Comparison of ENCODE assay signal across 7 mouse cellular contexts in the genomic region with DNA sequence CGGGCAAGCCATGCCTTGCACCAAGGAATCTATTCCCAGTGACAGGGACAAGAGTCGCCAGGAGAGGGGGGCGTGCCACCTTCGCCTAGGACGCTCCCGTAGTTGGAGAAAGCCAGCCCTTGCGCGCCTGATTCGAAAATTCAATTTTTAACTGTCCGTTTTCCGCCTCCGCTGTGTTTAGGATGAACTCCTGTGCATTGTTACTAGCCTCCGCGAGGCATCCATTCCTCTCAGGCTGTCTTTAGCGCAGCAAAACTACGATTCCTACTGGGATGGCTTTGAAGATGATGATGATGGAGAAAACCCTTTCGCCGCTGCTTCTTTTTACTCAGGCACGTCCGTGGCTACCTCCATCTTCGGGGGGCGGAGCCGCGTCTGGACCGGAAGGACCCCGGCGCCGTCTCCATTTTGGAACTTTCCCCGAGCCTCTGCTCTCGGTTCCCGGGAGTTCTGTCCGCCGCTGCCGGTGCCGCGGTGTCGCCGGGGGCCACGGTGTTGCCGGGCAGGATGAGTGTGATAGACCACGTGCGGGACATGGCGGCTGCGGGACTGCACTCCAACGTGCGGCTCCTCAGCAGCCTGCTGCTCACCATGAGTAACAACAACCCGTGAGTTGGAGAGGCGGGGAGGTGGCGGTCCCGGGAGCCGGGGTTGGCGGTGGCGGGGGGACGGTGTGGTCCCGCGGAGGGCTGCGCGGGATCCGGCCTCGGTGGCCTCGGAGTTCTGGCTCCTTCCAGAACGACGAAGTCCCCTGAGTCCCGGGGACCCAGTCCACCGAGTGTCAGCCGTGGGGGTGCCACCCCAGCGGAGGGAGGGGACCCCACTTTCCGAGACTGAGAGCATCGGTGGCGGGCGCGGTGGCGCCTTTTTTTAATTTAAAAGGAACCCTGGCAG. TPM values are rescaled to one million over a fixed set of nuclear protein-coding genes. Genes with fewer than 3 reads are reported as not detected.
A peak's percentile ranks its signal among the peaks of the same experiment; 100 is the strongest.
DNase-seq lines count a peak whose midpoint lies in the region; ATAC-seq and TF ChIP-seq lines count a peak whose summit lies in the region.

No protein-coding gene starts in this region.

- H3K4me1 ChIP-seq in intestine, postnatal 0 days (replicated peaks; ENCODE audit: control insufficient read depth, insufficient read depth, low read length) = no peaks in the 10 kb centered on the region
- H3K4me1 ChIP-seq in midbrain, embryonic 12.5 days = peaks cover 16% of the 10 kb centered on the region
- H3K4me1 ChIP-seq in small intestine, adult 2 months (ENCODE audit: control insufficient read depth, insufficient read depth, insufficient read length, low read length) = peaks cover 9% of the 10 kb centered on the region

- no peaks in the 10 kb centered on the region for H3K27me3 ChIP-seq in intestine, postnatal 0 days (replicated peaks; ENCODE audit: control insufficient read depth, insufficient read depth, low read length)
- no peaks in the 10 kb centered on the region for H3K27me3 ChIP-seq in midbrain, embryonic 12.5 days
- no peaks in the 10 kb centered on the region for H3K27me3 ChIP-seq in small intestine, adult 2 months (ENCODE audit: control insufficient read depth, insufficient read depth, low read length)

- TF ChIP-seq POLR2A in small intestine, adult 2 months (IDR thresholded peaks at IDR 0.05; ENCODE audit: low read depth, low read length) = no peak

- H3K27ac ChIP-seq in intestine, postnatal 0 days (ENCODE audit: low read depth, low read length) = peak overlapping the region; percentile 76
- H3K27ac ChIP-seq in midbrain, embryonic 12.5 days (replicated peaks) = peak overlapping the region; percentile 93
- H3K27ac ChIP-seq in small intestine, adult 2 months (ENCODE audit: insufficient read depth, low read depth, low read length) = peak overlapping the region; percentile 59

- WGBS in intestine, postnatal 0 days = under 1% methylated on average over 73 of the region's 73 CpGs
- WGBS in midbrain, embryonic 12.5 days = under 1% methylated on average over 73 of the region's 73 CpGs
- under 1% methylated on average over 73 of the region's 73 CpGs for WGBS in small intestine, adult 2 months

- H3K4me3 ChIP-seq in intestine, postnatal 0 days (ENCODE audit: low read depth, low read length) = peak overlapping the region; percentile 95
- H3K4me3 ChIP-seq in midbrain, embryonic 12.5 days = peak overlapping the region; percentile 99
- peak overlapping the region; percentile 92 for H3K4me3 ChIP-seq in small intestine, adult 2 months (ENCODE audit: low read depth, low read length)

- peak; percentile 69 for ATAC-seq in intestine, postnatal 0 days
- peak; percentile 90 for ATAC-seq in midbrain, embryonic 12.5 days (ENCODE audit: low FRiP score, low read depth)

- intact Hi-C loops in left cerebral cortex, postnatal 4 days (cut with DNase I) = no loop called here

- peak overlapping the region; percentile 75 for H3K4me2 ChIP-seq in intestine, postnatal 0 days (replicated peaks; ENCODE audit: low read depth)
- H3K4me2 ChIP-seq in midbrain, embryonic 12.5 days (replicated peaks) = peak overlapping the region; percentile 98

- H3K9me3 ChIP-seq in intestine, postnatal 0 days (ENCODE audit: control insufficient read depth) = no peaks in the 10 kb centered on the region
- no peaks in the 10 kb centered on the region for H3K9me3 ChIP-seq in midbrain, embryonic 12.5 days

- peak; percentile 49 for TF ChIP-seq CTCF in intestine, postnatal 0 days (IDR thresholded peaks at IDR 0.05; ENCODE audit: low read depth)
- no peak for TF ChIP-seq CTCF in small intestine, adult 2 months (IDR thresholded peaks at IDR 0.05; ENCODE audit: extremely low read depth, insufficient read length, insufficient replicate concordance, low read depth, low read length)

- peak overlapping the region; percentile 96 for H3K9ac ChIP-seq in intestine, postnatal 0 days (ENCODE audit: low read depth, low read length)
- H3K9ac ChIP-seq in midbrain, embryonic 12.5 days (replicated peaks) = peak overlapping the region; percentile 90

- H3K36me3 ChIP-seq in intestine, postnatal 0 days (ENCODE audit: control insufficient read depth, insufficient read depth) = no peaks in the 10 kb centered on the region
- H3K36me3 ChIP-seq in midbrain, embryonic 12.5 days = no peaks in the 10 kb centered on the region
- H3K36me3 ChIP-seq in small intestine, adult 2 months (ENCODE audit: control insufficient read depth, insufficient read depth, low read length) = no peaks in the 10 kb centered on the region

- peak; percentile 79 for DNase-seq in adrenal gland, adult 8-10 months
- DNase-seq in embryo, embryonic 9.5 days (ENCODE audit: extremely low spot score) = peak; percentile 94
- DNase-seq in gonadal fat pad, adult 2 months (ENCODE audit: low read depth) = peak; percentile 54
- peak; percentile 89 for DNase-seq in left cerebral cortex, postnatal 4 days

RNA-seq across cellular contexts. Expression of a gene that starts 0.8 kb away (rescaled TPM):
- 10 to 100 TPM; 49.1 to 59.5 (median 55.4) TPM for total RNA-seq in adrenal gland, adult 8-10 months (2022)
- 26.3 and 29.8 TPM in 2 replicates for polyA plus RNA-seq in gonadal fat pad, adult 2 months (2012; rRNA removed)
- 22.5 and 22.8 TPM in 2 replicates for polyA plus RNA-seq in intestine, postnatal 0 days (2015; fragmentation: Nextera tagmentation; extraction: Ambion mirVana)
- total RNA-seq in left cerebral cortex, postnatal 4 days (2021) = 10 to 100 TPM; 41.7 to 45.4 TPM
- 52.1 and 53.6 TPM in 2 replicates for polyA plus RNA-seq in midbrain, embryonic 12.5 days (2016; fragmentation: Nextera tagmentation; extraction: Ambion mirVana)
- 9.1 and 17.2 TPM in 2 replicates for polyA plus RNA-seq in small intestine, adult 2 months (2012; rRNA removed)

RNA-seq across cellular contexts. Expression of a gene that starts 30.6 kb away (rescaled TPM):
- total RNA-seq in adrenal gland, adult 8-10 months (2022) = 100 to 1,000 TPM; 189 to 253 (median 205) TPM
- 188 and 195 TPM in 2 replicates for polyA plus RNA-seq in gonadal fat pad, adult 2 months (2012; rRNA removed)
- polyA plus RNA-seq in intestine, postnatal 0 days (2015; fragmentation: Nextera tagmentation; extraction: Ambion mirVana) = 166 and 171 TPM in 2 replicates
- total RNA-seq in left cerebral cortex, postnatal 4 days (2021) = 100 to 1,000 TPM; 258 to 271 TPM
- polyA plus RNA-seq in midbrain, embryonic 12.5 days (2016; fragmentation: Nextera tagmentation; extraction: Ambion mirVana) = 117 and 118 TPM in 2 replicates
- polyA plus RNA-seq in small intestine, adult 2 months (2012; rRNA removed) = 46.5 and 105 TPM in 2 replicates

RNA-seq across cellular contexts. Expression of a gene that starts 50.2 kb away (rescaled TPM):
- total RNA-seq in adrenal gland, adult 8-10 months (2022) = 10 to 100 TPM; 31.1 to 45.8 (median 38.8) TPM
- polyA plus RNA-seq in gonadal fat pad, adult 2 months (2012; rRNA removed) = 24.1 and 28.9 TPM in 2 replicates
- polyA plus RNA-seq in intestine, postnatal 0 days (2015; fragmentation: Nextera tagmentation; extraction: Ambion mirVana) = 15.1 and 15.9 TPM in 2 replicates
- 10 to 100 TPM; 62.7 to 65.4 TPM for total RNA-seq in left cerebral cortex, postnatal 4 days (2021)
- polyA plus RNA-seq in midbrain, embryonic 12.5 days (2016; fragmentation: Nextera tagmentation; extraction: Ambion mirVana) = 114 and 115 TPM in 2 replicates
- 3.2 and 3.5 TPM in 2 replicates for polyA plus RNA-seq in small intestine, adult 2 months (2012; rRNA removed)

RNA-seq across cellular contexts. Expression of a gene that starts 50.6 kb away (rescaled TPM):
- 10 to 100 TPM; 31.5 to 38.5 (median 35.0) TPM for total RNA-seq in adrenal gland, adult 8-10 months (2022)
- 27.8 and 28.2 TPM in 2 replicates for polyA plus RNA-seq in gonadal fat pad, adult 2 months (2012; rRNA removed)
- 34.1 and 37.3 TPM in 2 replicates for polyA plus RNA-seq in intestine, postnatal 0 days (2015; fragmentation: Nextera tagmentation; extraction: Ambion mirVana)
- total RNA-seq in left cerebral cortex, postnatal 4 days (2021) = 10 to 100 TPM; 19.9 to 20.6 TPM
- polyA plus RNA-seq in midbrain, embryonic 12.5 days (2016; fragmentation: Nextera tagmentation; extraction: Ambion mirVana) = 56.5 and 58.2 TPM in 2 replicates
- 22.4 and 32.6 TPM in 2 replicates for polyA plus RNA-seq in small intestine, adult 2 months (2012; rRNA removed)

Comparison
In these comparisons a context has a peak if more than half of its experiments do, and no peak if none do; other contexts are left out.
1. Peak in every context shown above with its lines: DNase-seq, ATAC-seq, H3K4me3 ChIP-seq and H3K27ac ChIP-seq.